Mouse (Mus musculus): ENCODE measurements around the gene Srsf9.
"Not testable (repeated sequence)": the region's sequence is repeated elsewhere in the genome, so short reads cannot be mapped to it uniquely, and the experiment has no call there.

Srsf9 gene

GRCm38 (mm10) chr5:115326875-115327609, at the start of gene Srsf9:
TSS of gene Srsf9 (plus strand) at chr5:115327177.
- peak; percentile 96 for DNase-seq (ENCODE audit: low spot score)

GRCm38 (mm10) chr5:115278053-115278452, 48.9 kb upstream of the Srsf9 start:
- DNase-seq (ENCODE audit: low spot score) = no peak

- no peak for DNase-seq (ENCODE audit: low spot score)
These were observed 48.2 kb upstream of the Srsf9 start for GRCm38 (mm10) chr5:115278785-115279184.

DNA sequence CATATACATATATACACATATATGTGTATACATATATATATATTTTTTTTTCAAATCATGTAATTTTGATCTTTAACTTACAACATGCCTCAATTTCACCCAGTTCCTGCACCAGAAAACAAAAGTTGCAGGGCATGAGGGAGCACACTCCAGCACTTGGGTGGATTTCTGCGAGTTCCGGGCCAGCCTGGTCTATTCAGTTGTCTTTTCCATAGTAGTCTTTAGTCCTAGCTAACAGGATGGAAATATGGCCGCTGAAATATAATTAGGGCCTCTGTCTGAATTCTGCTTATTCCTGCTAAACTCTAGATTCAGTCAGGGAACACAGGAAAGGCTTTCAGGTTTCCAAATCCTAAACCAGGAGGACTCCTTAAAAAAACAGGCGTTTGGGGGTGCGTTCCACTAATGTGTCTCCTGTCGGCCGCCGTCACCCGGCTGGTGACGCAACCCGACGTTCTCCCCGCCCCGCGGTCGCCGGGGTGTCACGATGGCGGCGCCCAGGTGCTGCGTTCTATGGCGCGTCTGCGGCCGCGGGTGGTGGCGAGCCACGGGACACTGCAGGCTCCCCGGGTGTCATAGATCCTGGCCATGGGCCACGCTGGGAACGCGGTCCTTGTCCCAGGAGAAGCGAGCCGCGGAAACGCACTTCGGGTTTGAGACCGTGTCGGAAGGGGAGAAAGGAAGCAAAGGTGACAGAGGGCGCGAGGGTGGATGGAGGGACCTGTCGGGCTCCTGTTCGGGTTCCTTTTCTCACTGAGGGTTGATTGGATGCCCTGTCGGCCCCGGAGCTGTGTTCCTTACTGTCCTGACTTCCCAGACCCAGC, 47.5 kb upstream of the Srsf9 start, which contains the start of gene Coq5:
Gene Coq5, plus strand, starts transcription at position 441 of the 824 bp plus-strand sequence.
- DNase-seq (ENCODE audit: low spot score) = peak; percentile 80

- no peak for DNase-seq (ENCODE audit: low spot score)
These were observed 46.8 kb upstream of the Srsf9 start for GRCm38 (mm10) chr5:115280050-115280687.

DNA sequence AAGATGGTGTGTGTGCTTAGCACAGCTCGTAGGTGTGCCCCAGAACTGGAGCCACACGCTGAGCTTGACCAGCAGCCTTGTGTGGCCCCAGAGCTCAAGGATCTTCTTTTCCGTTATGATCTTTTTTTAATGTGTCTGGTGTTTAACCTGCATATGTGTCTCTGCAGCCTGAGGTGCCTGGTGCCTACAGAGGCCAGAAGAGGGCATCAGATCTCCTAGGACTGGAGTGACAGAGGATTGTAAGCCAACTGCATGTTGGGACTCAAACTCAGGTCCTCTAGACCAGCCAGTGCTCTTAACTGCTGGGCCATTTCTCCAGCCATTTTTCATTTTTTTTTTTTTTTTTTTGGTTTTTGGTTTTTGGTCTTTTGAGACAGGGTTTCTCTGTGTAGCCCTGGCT, 42.2 kb upstream of the Srsf9 start:
- DNase-seq (ENCODE audit: low spot score) = no peak

GRCm38 (mm10) chr5:115294173-115294572, 32.8 kb upstream of the Srsf9 start:
- no peak for DNase-seq (ENCODE audit: low spot score)

- no peak for DNase-seq (ENCODE audit: low spot score)
These were observed 30.6 kb upstream of the Srsf9 start for GRCm38 (mm10) chr5:115296347-115296746.

DNA sequence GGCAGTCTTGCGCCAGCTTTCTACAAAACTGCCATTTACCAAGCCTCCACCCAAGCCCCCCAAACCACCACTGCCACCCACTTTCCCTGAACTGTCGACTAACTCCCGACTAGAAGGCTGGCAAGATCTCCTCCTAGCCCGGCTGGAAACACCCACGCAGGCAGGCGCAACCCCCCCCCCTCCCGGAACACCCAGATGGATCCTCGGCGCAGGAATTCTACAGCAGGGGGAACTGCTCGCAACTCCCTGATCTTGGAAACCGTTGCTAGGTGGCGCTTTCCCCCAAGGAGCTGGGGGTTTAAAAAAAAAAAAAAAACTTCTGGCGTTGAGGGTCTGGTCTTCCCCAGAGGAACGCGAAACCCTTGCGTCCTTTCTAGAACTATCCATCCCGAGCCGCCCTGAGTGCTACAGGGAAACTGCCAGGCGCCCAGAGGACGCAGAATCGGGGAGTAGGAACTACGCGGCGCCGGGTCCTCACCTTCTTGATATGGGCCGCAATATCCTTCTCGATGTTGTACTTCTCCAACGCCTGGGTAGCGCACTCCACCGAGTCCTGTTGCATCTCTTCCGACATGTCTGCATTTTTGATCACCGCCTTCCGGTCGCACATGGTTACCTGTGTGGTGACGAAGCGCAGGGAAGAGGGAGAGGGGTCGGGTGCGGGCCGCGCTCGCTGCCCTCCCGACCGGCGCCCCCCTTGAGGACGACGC, 26.8 kb upstream of the Srsf9 start:
- no peak for DNase-seq (ENCODE audit: low spot score)

GRCm38 (mm10) chr5:115300792-115301614, 26.0 kb upstream of the Srsf9 start, which contains the start of gene Dynll1:
TSS of gene Dynll1 (minus strand) at chr5:115300999.
- peak; percentile 100 for DNase-seq (ENCODE audit: low spot score)

- no peak for DNase-seq (ENCODE audit: low spot score)
These were observed 25.4 kb upstream of the Srsf9 start for GRCm38 (mm10) chr5:115301615-115302014.

GRCm38 (mm10) chr5:115302190-115302589, 24.8 kb upstream of the Srsf9 start:
- not testable (repeated sequence) for DNase-seq (ENCODE audit: low spot score)

DNA sequence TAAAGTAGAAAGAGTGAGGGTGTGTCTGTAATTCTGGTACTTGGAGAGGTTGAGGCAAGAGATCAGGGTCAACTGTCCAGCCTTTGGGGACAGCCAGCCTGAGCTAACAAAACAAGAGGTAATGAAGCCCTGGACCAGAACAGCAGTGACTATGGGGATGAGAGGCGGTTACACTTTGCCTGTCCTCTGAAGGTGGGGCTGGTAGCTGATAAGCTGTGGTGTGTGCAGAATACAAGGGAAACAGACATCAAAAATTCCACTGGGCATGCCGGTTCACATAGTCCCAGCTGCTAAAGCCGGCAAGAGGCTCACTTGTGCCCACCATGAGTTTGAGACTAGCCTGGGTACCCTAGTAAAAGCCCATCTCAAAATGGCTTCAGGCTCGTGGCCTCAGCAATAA, 14.6 kb upstream of the Srsf9 start:
- no peak for DNase-seq (ENCODE audit: low spot score)

DNA sequence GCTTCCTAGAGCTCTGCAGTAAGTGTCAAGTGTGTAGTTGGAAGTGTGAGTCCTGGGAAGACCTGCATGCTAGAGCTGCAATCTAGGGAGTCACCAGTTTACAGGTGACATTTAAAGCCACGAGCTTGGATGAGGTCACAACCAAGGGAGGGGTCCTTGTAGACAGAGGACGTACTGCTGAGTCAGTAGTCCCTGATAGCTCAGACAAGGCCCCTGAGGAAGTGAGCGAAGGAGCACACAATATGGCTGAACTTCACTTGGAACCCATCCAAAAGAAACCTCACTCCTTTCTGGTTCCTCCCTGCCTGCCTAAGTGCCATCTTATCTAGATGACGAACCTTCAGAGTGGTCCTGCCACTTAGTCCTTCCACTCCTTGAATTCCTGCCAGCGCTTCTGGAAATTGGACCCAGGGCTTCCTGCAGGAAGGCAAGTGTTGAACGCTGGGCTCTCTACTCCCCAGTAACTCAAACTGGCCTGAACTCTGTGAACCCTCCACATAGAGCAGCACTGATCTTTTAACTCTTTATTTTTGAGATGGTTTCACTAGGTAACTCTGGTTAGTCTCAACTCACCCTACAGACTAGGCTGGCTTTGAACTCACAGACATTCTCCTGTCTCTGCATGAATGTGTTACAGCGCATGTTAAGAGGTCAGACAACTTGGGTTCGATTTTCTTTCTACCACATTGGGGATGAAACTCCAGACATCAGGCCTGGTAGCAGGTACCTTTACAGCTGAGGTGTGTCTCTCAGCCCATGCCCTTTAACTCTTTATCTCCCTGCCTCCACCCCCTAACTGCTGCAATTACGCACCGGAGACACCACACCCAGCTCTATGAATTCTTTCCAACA, 13.9 kb upstream of the Srsf9 start:
- DNase-seq (ENCODE audit: low spot score) = no peak

- no peak for DNase-seq (ENCODE audit: low spot score)
These were observed 13.4 kb upstream of the Srsf9 start for GRCm38 (mm10) chr5:115313668-115313943.

DNA sequence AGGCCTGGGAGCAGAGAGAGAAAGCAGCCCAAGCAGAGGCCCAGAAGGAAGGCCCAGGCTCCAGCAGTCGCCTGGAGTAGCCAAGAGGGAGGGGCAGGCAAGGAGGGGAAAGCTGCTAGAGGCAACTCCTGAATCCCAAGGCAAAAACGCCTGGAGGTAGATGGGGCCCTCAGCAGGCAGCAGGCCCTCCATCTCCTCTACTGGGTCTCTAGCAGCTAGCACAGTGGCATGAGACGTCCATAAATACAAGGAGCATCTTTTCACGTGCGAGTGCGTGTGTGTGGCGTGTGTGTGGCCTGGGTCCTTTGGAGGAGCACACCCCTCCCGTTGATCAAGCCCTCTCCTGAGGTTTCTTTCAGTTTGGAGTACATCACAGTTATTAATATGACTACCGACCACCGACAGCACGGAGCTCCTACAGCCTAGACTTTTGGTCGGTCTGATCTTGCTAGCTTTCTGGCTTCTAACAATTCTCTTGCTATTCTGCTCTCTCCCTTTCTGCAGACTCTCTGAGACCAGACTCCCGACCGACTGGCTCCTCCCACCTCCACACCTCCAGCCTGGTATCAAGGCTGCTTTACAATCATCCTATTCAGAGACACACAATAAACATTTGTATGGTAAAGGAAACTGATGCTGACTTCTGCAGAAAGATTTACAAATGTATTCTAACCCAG, 9.9 kb upstream of the Srsf9 start:
- no peak for DNase-seq (ENCODE audit: low spot score)

GRCm38 (mm10) chr5:115317645-115318328, 9.2 kb upstream of the Srsf9 start:
- DNase-seq (ENCODE audit: low spot score) = no peak

- peak; percentile 58 for DNase-seq (ENCODE audit: low spot score)
These were observed 7.7 kb upstream of the Srsf9 start for GRCm38 (mm10) chr5:115319004-115319940.
